Mouse (Mus musculus): Measurements from ENCODE around the gene Amotl1.

The Amotl1 gene

GRCm38 (mm10) chr9:14622848-14623247, 22.0 kb downstream of the Amotl1 start:
- POLR2A ChIA-PET: interaction anchor here in 2 of 4 experiments (0.6 to 1.5 kb wide), 3 partner anchors 9 to 508 kb away, joined by 4 to 8 read pairs (median 6); no protein-coding TSS in a partner anchor
- CTCF ChIA-PET: interaction anchor here in 1 of 4 experiments (0.6 kb wide), 1 partner anchor 9 kb away, joined by 4 read pairs; no protein-coding TSS in a partner anchor

- POLR2A ChIA-PET: interaction anchor here in 1 of 4 experiments (0.7 to 1.1 kb wide), 2 partner anchors 22 to 24 kb away, joined by 3 read pairs; no protein-coding TSS in a partner anchor
- CTCF ChIA-PET: no interaction called here
Measured at GRCm38 (mm10) chr9:14620107-14620506, 24.7 kb downstream of the Amotl1 start.

- CTCF ChIA-PET: interaction anchor here in 2 of 4 experiments (0.7 to 1.2 kb wide), 2 partner anchors 39 to 83 kb away, joined by 3 to 5 read pairs; no protein-coding TSS in a partner anchor
- POLR2A ChIA-PET: interaction anchor here in 3 of 4 experiments (0.7 to 2.3 kb wide), 10 partner anchors 10 to 691 kb away, joined by 3 to 13 read pairs (median 4); partner anchors contain the start of genes 4931406C07Rik (in 1 of the 3), Cwc15 (in 1 of the 3), Kdm4d (in 1 of the 3) and Taf1d (in 1 of the 3)
Measured at GRCm38 (mm10) chr9:14614931-14615880, 29.6 kb downstream of the Amotl1 start.

- CTCF ChIA-PET: interaction anchor here in 2 of 4 experiments (0.7 to 1.2 kb wide), 2 partner anchors 40 to 84 kb away, joined by 3 to 5 read pairs; no protein-coding TSS in a partner anchor
Measured at GRCm38 (mm10) chr9:14614205-14614930, 30.5 kb downstream of the Amotl1 start.

GRCm38 (mm10) chr9:14613308-14614204, 31.3 kb downstream of the Amotl1 start:
- CTCF ChIA-PET: interaction anchor here in 1 of 4 experiments (0.7 to 1.2 kb wide), 2 partner anchors 10 to 85 kb away, joined by 3 to 5 read pairs; no protein-coding TSS in a partner anchor
- POLR2A ChIA-PET: interaction anchor here (0.6 to 1.8 kb wide), 16 partner anchors 9 to 692 kb away, joined by 3 to 7 read pairs (median 4); partner anchors contain the start of genes Cwc15 (in 2 of the 4), 4931406C07Rik (in 1 of the 4), Kdm4d (in 1 of the 4) and Taf1d (in 1 of the 4)

More at GRCm38 (mm10) chr9:14614205-14614930, 30.5 kb downstream of the Amotl1 start:
- POLR2A ChIA-PET: interaction anchor here (0.6 to 2.3 kb wide), 16 partner anchors 12 to 691 kb away, joined by 3 to 13 read pairs (median 4); partner anchors contain the start of genes Cwc15 (in 2 of the 4), 4931406C07Rik (in 1 of the 4), Kdm4d (in 1 of the 4) and Taf1d (in 1 of the 4)

- POLR2A ChIA-PET: interaction anchor here (0.6 to 1.5 kb wide), 6 partner anchors 10 to 378 kb away, joined by 3 to 6 read pairs (median 4); partner anchors contain the start of genes Cwc15 (in 1 of the 4) and Kdm4d (in 1 of the 4)
- CTCF ChIA-PET: interaction anchor here in 1 of 4 experiments (0.6 kb wide), 1 partner anchor 50 kb away, joined by 11 read pairs; no protein-coding TSS in a partner anchor
Measured at GRCm38 (mm10) chr9:14612588-14612987, 32.3 kb downstream of the Amotl1 start.

- CTCF ChIA-PET: no interaction called here
- POLR2A ChIA-PET: no interaction called here
Measured at GRCm38 (mm10) chr9:14608521-14608920, 36.3 kb downstream of the Amotl1 start.

GRCm38 (mm10) chr9:14607464-14607863, 37.4 kb downstream of the Amotl1 start:
- ChIA-PET CTCF (no interaction called here), POLR2A (no interaction called here)

GRCm38 (mm10) chr9:14605992-14606391, 38.9 kb downstream of the Amotl1 start:
- ChIA-PET CTCF (interaction anchor here in 1 of 4 experiments (1.2 kb wide), 1 partner anchor 93 kb away, joined by 3 read pairs; no protein-coding TSS in a partner anchor), POLR2A (interaction anchor here in 1 of 4 experiments (1.3 kb wide), 1 partner anchor 106 kb away, joined by 4 read pairs; the partner anchor contains the start of gene Kdm4d)

- CTCF ChIA-PET: no interaction called here
- POLR2A ChIA-PET: no interaction called here
Measured at GRCm38 (mm10) chr9:14604363-14604762, 40.5 kb downstream of the Amotl1 start.

- ChIA-PET POLR2A (interaction anchor here in 1 of 4 experiments (1.1 kb wide), 1 partner anchor 11 kb away, joined by 3 read pairs; no protein-coding TSS in a partner anchor), CTCF (interaction anchor here (0.7 to 1.2 kb wide), 4 partner anchors 10 to 96 kb away, joined by 3 to 5 read pairs (median 4); no protein-coding TSS in a partner anchor)
Measured at GRCm38 (mm10) chr9:14603475-14603874, 41.4 kb downstream of the Amotl1 start.

- ChIA-PET POLR2A (no interaction called here), CTCF (interaction anchor here in 1 of 4 experiments (0.8 kb wide), 1 partner anchor 210 kb away, joined by 3 read pairs; no protein-coding TSS in a partner anchor)
Measured at GRCm38 (mm10) chr9:14599799-14600198, 45.1 kb downstream of the Amotl1 start.

GRCm38 (mm10) chr9:14598157-14598556, 46.7 kb downstream of the Amotl1 start:
- POLR2A ChIA-PET: no interaction called here
- CTCF ChIA-PET: no interaction called here

- ChIA-PET POLR2A (interaction anchor here in 1 of 4 experiments (0.7 to 1.9 kb wide), 2 partner anchors 23 to 31 kb away, joined by 5 to 8 read pairs; no protein-coding TSS in a partner anchor), CTCF (no interaction called here)
Measured at GRCm38 (mm10) chr9:14597429-14597828, 47.4 kb downstream of the Amotl1 start.

- POLR2A ChIA-PET: interaction anchor here in 1 of 4 experiments (1.9 kb wide), 1 partner anchor 22 kb away, joined by 8 read pairs; no protein-coding TSS in a partner anchor
- CTCF ChIA-PET: interaction anchor here in 1 of 4 experiments (0.6 kb wide), 1 partner anchor 219 kb away, joined by 3 read pairs; no protein-coding TSS in a partner anchor
Measured at GRCm38 (mm10) chr9:14596858-14597257, 48.0 kb downstream of the Amotl1 start.

- ChIA-PET CTCF (interaction anchor here in 1 of 4 experiments (0.6 kb wide), 1 partner anchor 220 kb away, joined by 3 read pairs; no protein-coding TSS in a partner anchor), POLR2A (interaction anchor here in 1 of 4 experiments (1.9 kb wide), 1 partner anchor 22 kb away, joined by 8 read pairs; no protein-coding TSS in a partner anchor)
Measured at GRCm38 (mm10) chr9:14596427-14596826, 48.4 kb downstream of the Amotl1 start.

GRCm38 (mm10) chr9:14595893-14596292, 49.0 kb downstream of the Amotl1 start:
- ChIA-PET POLR2A (interaction anchor here in 1 of 4 experiments (1.9 kb wide), 1 partner anchor 21 kb away, joined by 8 read pairs; no protein-coding TSS in a partner anchor), CTCF (no interaction called here)

Data from embryonic stem cell, embryonic (primary cell).